Mouse (Mus musculus) erythroid progenitor cell, adult 5-6 weeks (primary cell): ENCODE measurements around the gene Osgin1. TPM values are rescaled to one million over a fixed set of nuclear protein-coding genes. Genes with fewer than 3 reads are reported as not detected.

ENCODE experiments used
- ATAC-seq: replicated peaks from 2 replicates; pipeline ENCODE4 v1.8.0; 2016; ENCODE audit warnings: moderate number of reproducible peaks, mild to moderate bottlenecking, moderate TSS enrichment, inconsistent platforms; ENCODE audit not compliant: poor library complexity, low FRiP score, severe bottlenecking
- total RNA-seq, 2 experiments: library from RNA; stranded (forward) in 1 of 2; stranded (reverse) in 1 of 2; fragments of 150-400 nt in 1 of 2; fragments of 186-747, 209-891 nt in 1 of 2; gene quantifications; 2 replicates each; pipeline versions ENCODE4 v1.2.3 to v1.2.4; 2015 to 2017; ENCODE audit warnings: low replicate concordance in 2 of 2

Gene Osgin1
- total RNA-seq (2015; ENCODE audit: low replicate concordance) (not detected in 2 replicates), total RNA-seq (2017; ENCODE audit: low replicate concordance) (not detected in 2 replicates)

- no peak for ATAC-seq
Measured at GRCm38 (mm10) chr8:119433582-119434174, at the start of gene Osgin1. TSS of gene Osgin1 (plus strand) at chr8:119434124.

GRCm38 (mm10) chr8:119384478-119384877 lies 49.4 kb upstream of the Osgin1 start:
- ATAC-seq: no peak

GRCm38 (mm10) chr8:119385854-119386253 lies 48.1 kb upstream of the Osgin1 start:
- no peak for ATAC-seq

GRCm38 (mm10) chr8:119386988-119387387 lies 46.9 kb upstream of the Osgin1 start:
- no peak for ATAC-seq

- no peak for ATAC-seq
Measured at GRCm38 (mm10) chr8:119394097-119394496, 39.8 kb upstream of the Osgin1 start.

- peak; percentile 95 for ATAC-seq
Measured at GRCm38 (mm10) chr8:119394524-119395026, 39.3 kb upstream of the Osgin1 start, which contains the start of gene Mlycd. TSS of gene Mlycd (plus strand) at chr8:119394878.

- ATAC-seq: no peak
Measured at GRCm38 (mm10) chr8:119395072-119395950, 38.6 kb upstream of the Osgin1 start.

GRCm38 (mm10) chr8:119398558-119398957 lies 35.4 kb upstream of the Osgin1 start:
- no peak for ATAC-seq

GRCm38 (mm10) chr8:119399255-119399654 lies 34.7 kb upstream of the Osgin1 start:
- no peak for ATAC-seq

- ATAC-seq: no peak
Measured at GRCm38 (mm10) chr8:119400122-119400671, 33.7 kb upstream of the Osgin1 start.

- ATAC-seq: no peak
Measured at GRCm38 (mm10) chr8:119400904-119401303, 33.0 kb upstream of the Osgin1 start.

GRCm38 (mm10) chr8:119403912-119404311 lies 30.0 kb upstream of the Osgin1 start:
- ATAC-seq: no peak

GRCm38 (mm10) chr8:119404648-119405047 lies 29.3 kb upstream of the Osgin1 start:
- ATAC-seq: no peak

GRCm38 (mm10) chr8:119408311-119408710 lies 25.6 kb upstream of the Osgin1 start:
- no peak for ATAC-seq

GRCm38 (mm10) chr8:119412037-119412734 lies 21.7 kb upstream of the Osgin1 start:
- ATAC-seq: no peak

GRCm38 (mm10) chr8:119412735-119413498 lies 21.0 kb upstream of the Osgin1 start:
- peak; percentile 72 for ATAC-seq

GRCm38 (mm10) chr8:119413605-119414004 lies 20.3 kb upstream of the Osgin1 start:
- no peak for ATAC-seq

GRCm38 (mm10) chr8:119420318-119420717 lies 13.6 kb upstream of the Osgin1 start:
- no peak for ATAC-seq

GRCm38 (mm10) chr8:119421603-119422122 lies 12.3 kb upstream of the Osgin1 start:
- ATAC-seq: no peak
